In the genomic region with DNA sequence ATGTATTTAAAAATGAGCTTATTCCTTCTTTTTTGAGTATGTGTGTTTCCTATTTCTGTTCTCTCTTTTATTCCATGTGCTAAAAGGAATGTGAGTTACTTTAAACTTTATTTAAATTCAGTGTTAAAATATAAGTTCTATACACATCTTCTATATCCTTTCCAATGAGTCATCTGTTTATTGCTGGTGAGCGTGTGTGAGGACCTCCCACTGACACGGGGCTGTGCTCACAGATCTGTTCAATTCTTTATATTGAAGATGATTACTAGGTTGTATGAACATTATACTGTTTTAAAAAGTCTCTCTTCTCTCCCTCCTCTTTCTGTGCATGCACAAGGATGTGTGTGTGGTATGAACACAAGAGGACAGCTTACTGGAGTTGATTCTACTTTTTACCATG, we compare ENCODE assay signal across 22 mouse cellular contexts. TPM values are rescaled to one million over a fixed set of nuclear protein-coding genes. Genes with fewer than 3 reads are reported as not detected.
DNase-seq lines count a peak whose midpoint lies in the region; ATAC-seq lines count a peak whose summit lies in the region.
"Had no signal": no experiment of that assay in that cellular context is flagged by ENCODE, and none has a peak within 500 bp of the region (broad histone marks: within the 10 kb centered on the region; RNA-seq: fewer than 3 reads in every experiment).

No protein-coding gene starts in this region.

- no peaks in the 10 kb centered on the region for H3K4me1 ChIP-seq in intestine, embryonic 14.5 days (replicated peaks; ENCODE audit: control insufficient read depth, insufficient read depth, low read length)
- no peaks in the 10 kb centered on the region for H3K4me1 ChIP-seq in intestine, embryonic 16.5 days (ENCODE audit: control insufficient read depth, insufficient read depth, low read length)

- intact Hi-C loops in gastrocnemius, postnatal 14 days (cut with DNase I; ENCODE audit: low total_unique reads), result no loop called here

- WGBS in intestine, embryonic 14.5 days, result 73% methylated on average over 2 of the region's 2 CpGs
- WGBS in intestine, embryonic 16.5 days, result 64% methylated on average over 2 of the region's 2 CpGs

- peak; percentile 88 for ATAC-seq in frontal cortex, adult (ENCODE audit: low TSS enrichment)
- no peak for ATAC-seq in intestine, embryonic 14.5 days (replicated peaks; ENCODE audit: low FRiP score, low TSS enrichment, low read depth)
- ATAC-seq in intestine, embryonic 16.5 days, result no peak
- ATAC-seq: activated CD4-positive, CD25-positive, alpha-beta regulatory T cell, adult 4 months; CD4-positive, CD25-positive, alpha-beta regulatory T cell, adult 4 months; Patski had no signal

- H3K4me2 ChIP-seq in intestine, embryonic 14.5 days (ENCODE audit: low read length), result no peak overlapping the region
- no peak overlapping the region for H3K4me2 ChIP-seq in intestine, embryonic 16.5 days (ENCODE audit: low read depth, low read length)

- no peak overlapping the region for H3K9ac ChIP-seq in intestine, embryonic 14.5 days (ENCODE audit: low read length)
- no peak overlapping the region for H3K9ac ChIP-seq in intestine, embryonic 16.5 days (ENCODE audit: low read depth, low read length)

- no peaks in the 10 kb centered on the region for H3K36me3 ChIP-seq in intestine, embryonic 14.5 days (ENCODE audit: control insufficient read depth, insufficient read depth, low read length)
- no peaks in the 10 kb centered on the region for H3K36me3 ChIP-seq in intestine, embryonic 16.5 days (ENCODE audit: control insufficient read depth, insufficient read depth, low read length)
- H3K36me3 ChIP-seq: G1E had no signal

- no peak overlapping the region for H3K27ac ChIP-seq in intestine, embryonic 14.5 days (ENCODE audit: low read depth)
- no peak overlapping the region for H3K27ac ChIP-seq in intestine, embryonic 16.5 days (ENCODE audit: low read length)

- no peak for DNase-seq in frontal cortex, postnatal 25 days (ENCODE audit: low spot score in 2 of 2)
- peak; percentile 38 for DNase-seq in intestine, embryonic 14.5 days (ENCODE audit: low spot score)
- peak; percentile 40 for DNase-seq in brain, adult 2 months (ENCODE audit: low read depth, low spot score)
- DNase-seq in gastrocnemius, postnatal 14 days, result no peak
- DNase-seq: adrenal gland, adult 2 months; adrenal gland, adult 8-10 months; adrenal gland, postnatal 10 days; adrenal gland, postnatal 14 days; adrenal gland, postnatal 25 days; adrenal gland, postnatal 36 days; B cell, adult 2 months; cerebellum, adult 11 months; cerebellum, adult 11-12 months; cerebellum, adult 18-20 months; cerebellum, adult 2 months had no signal

- no peaks in the 10 kb centered on the region for H3K27me3 ChIP-seq in intestine, embryonic 14.5 days (replicated peaks; ENCODE audit: control insufficient read depth, insufficient read depth, low read length)
- H3K27me3 ChIP-seq in intestine, embryonic 16.5 days (replicated peaks; ENCODE audit: control insufficient read depth, insufficient read depth, low read length), result no peaks in the 10 kb centered on the region
- H3K27me3 ChIP-seq: CH12.LX had no signal

- no peaks in the 10 kb centered on the region for H3K9me3 ChIP-seq in intestine, embryonic 14.5 days (ENCODE audit: control insufficient read depth, low read length)
- H3K9me3 ChIP-seq in intestine, embryonic 16.5 days (ENCODE audit: control insufficient read depth, low read length), result no peaks in the 10 kb centered on the region
- H3K9me3 ChIP-seq: G1E had no signal

- H3K4me3 ChIP-seq in intestine, embryonic 14.5 days (ENCODE audit: low read depth, low read length), result no peak overlapping the region
- H3K4me3 ChIP-seq in intestine, embryonic 16.5 days (ENCODE audit: low read length), result no peak overlapping the region

RNA-seq across cellular contexts. Expression of gene Dnajc19, which starts 55.3 kb away (rescaled TPM):
- polyA plus RNA-seq in intestine, embryonic 14.5 days (2014; fragmentation: Nextera tagmentation; extraction: Ambion mirVana), result 177 and 197 TPM in 2 replicates
- polyA plus RNA-seq in intestine, embryonic 16.5 days (2015; fragmentation: Nextera tagmentation; extraction: Ambion mirVana), result 185 and 190 TPM in 2 replicates
- 100 to 1,000 TPM; 124 to 127 TPM for total RNA-seq in gastrocnemius, postnatal 14 days (2021)

Comparison
In these comparisons a context has a peak if more than half of its experiments do, and no peak if none do; other contexts are left out.
1. DNase-seq: peak in intestine, embryonic 14.5 days (single experiment) and brain, adult 2 months (single experiment); none in frontal cortex, postnatal 25 days (0 of 2) and gastrocnemius, postnatal 14 days (single experiment).